Mouse (Mus musculus) intestine, embryonic 15.5 days (tissue): ENCODE data around the gene Hdac4. TPM values are rescaled to one million over a fixed set of nuclear protein-coding genes. Genes with fewer than 3 reads are reported as not detected.

Source experiments
- ATAC-seq: fragments of 200-750 bp; cut with Nextera tagmentation; 2 replicates; pipeline ENCODE4 v1.8.0; 2017; ENCODE audit warnings: moderate TSS enrichment, moderate library complexity
- H3K27ac ChIP-seq: fragments of 300-500 bp; sonication (generic); 2 replicates; pipeline ENCODE4 v1.5.1; 2015; ENCODE audit warnings: mild to moderate bottlenecking, inconsistent platforms
- H3K27me3 ChIP-seq: fragments of 300-500 bp; sonication (generic); replicated peaks from 2 replicates; pipeline ENCODE4 v1.6.1; 2015; ENCODE audit warnings: inconsistent platforms
- H3K36me3 ChIP-seq: fragments of 300-500 bp; sonication (generic); 2 replicates; pipeline ENCODE4 v1.6.1; 2015; ENCODE audit warnings: inconsistent platforms
- H3K4me1 ChIP-seq: fragments of 300-500 bp; sonication (generic); replicated peaks from 2 replicates; pipeline ENCODE4 v1.6.1; 2015; ENCODE audit warnings: inconsistent platforms
- H3K4me2 ChIP-seq: fragments of 300-500 bp; sonication (generic); replicated peaks from 2 replicates; pipeline ENCODE4 v1.6.1; 2015; ENCODE audit warnings: mild to moderate bottlenecking, inconsistent platforms
- H3K4me3 ChIP-seq: fragments of 300-500 bp; sonication (generic); replicated peaks from 2 replicates; pipeline ENCODE4 v1.5.1; 2015; ENCODE audit warnings: inconsistent platforms
- H3K9ac ChIP-seq: fragments of 300-500 bp; sonication (generic); 2 replicates; pipeline ENCODE4 v1.6.1; 2015; ENCODE audit warnings: inconsistent platforms
- H3K9me3 ChIP-seq: fragments of 300-500 bp; sonication (generic); 2 replicates; pipeline ENCODE4 v1.6.1; 2016; ENCODE audit warnings: inconsistent platforms
- WGBS: fragments of 180-500 bp; shearing (Covaris S2); methylation state at CpG from one replicate; pipeline ENCODE4 v1.1.7; 2015; 5-methylcytosine and 5-hydroxymethylcytosine counted together
- polyA plus RNA-seq: library from polyadenylated mRNA; unstranded; fragments of >200 nt; fragmentation: Nextera tagmentation; extraction: Ambion mirVana; gene quantifications from 2 replicates; pipeline ENCODE4 v1.2.1, GENCODE M21; 2015

Hdac4 gene
- polyA plus RNA-seq, 1 experiment from 2014 or later = 12.5 TPM

DNA sequence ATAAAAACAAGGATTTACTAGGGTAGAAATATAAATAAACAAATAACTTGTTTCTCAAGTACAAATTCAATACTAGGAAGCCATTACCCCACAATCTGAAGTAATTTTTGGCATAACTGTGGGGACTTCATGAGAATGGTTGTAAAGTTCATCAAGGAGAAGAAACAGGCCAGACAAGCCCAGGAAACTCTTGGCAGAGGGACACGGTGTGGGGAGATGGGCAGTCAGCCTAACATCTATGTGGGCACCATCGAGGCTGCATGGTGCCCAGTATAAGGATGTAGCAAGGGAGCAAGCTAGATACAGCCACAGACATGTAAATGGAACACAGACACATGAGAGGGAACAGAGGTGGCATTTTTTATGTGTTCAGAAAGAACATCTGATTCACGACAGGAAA lies 171.6 kb downstream of the Hdac4 start:
- Histone ChIP-seq H3K4me3 (no peak overlapping the region), H3K36me3 (peaks cover 3% of the 10 kb centered on the region; the same call in 1 of the 2 replicates), H3K9me3 (no peaks in the 10 kb centered on the region), H3K4me1 (peaks cover 8% of the 10 kb centered on the region), H3K4me2 (no peak overlapping the region), H3K27ac (no peak overlapping the region), H3K27me3 (no peaks in the 10 kb centered on the region), H3K9ac (no peak overlapping the region)
- ATAC-seq = no peak
- 89% methylated on average over 3 of the region's 3 CpGs for WGBS

- Histone ChIP-seq H3K4me2 (no peak overlapping the region), H3K27ac (no peak overlapping the region), H3K9ac (no peak overlapping the region), H3K27me3 (no peaks in the 10 kb centered on the region), H3K9me3 (no peaks in the 10 kb centered on the region), H3K4me3 (no peak overlapping the region), H3K4me1 (peaks cover 8% of the 10 kb centered on the region), H3K36me3 (peaks cover 3% of the 10 kb centered on the region; the same call in 1 of the 2 replicates)
- 86% methylated on average over 4 of the region's 4 CpGs for WGBS
- ATAC-seq = no peak
Measured at GRCm38 (mm10) chr1:92022009-92022408, 173.5 kb downstream of the Hdac4 start.

GRCm38 (mm10) chr1:92015938-92016672 lies 179.4 kb downstream of the Hdac4 start:
- H3K27ac ChIP-seq = no peak overlapping the region
- H3K9me3 ChIP-seq = no peaks in the 10 kb centered on the region
- H3K4me3 ChIP-seq = no peak overlapping the region
- H3K4me1 ChIP-seq = peaks cover 9% of the 10 kb centered on the region
- no peaks in the 10 kb centered on the region for H3K27me3 ChIP-seq
- no peak overlapping the region for H3K4me2 ChIP-seq
- H3K36me3 ChIP-seq = 0 out of 2 replicates have a peak, but pooled peaks cover under 1% of the 10 kb centered on the region
- 61% methylated on average over 4 of the region's 4 CpGs for WGBS
- ATAC-seq = 0 out of 2 replicates have a peak, but pooled peaks have one; percentile 49
- no peak overlapping the region for H3K9ac ChIP-seq

GRCm38 (mm10) chr1:92015252-92015651 lies 180.2 kb downstream of the Hdac4 start:
- no peak overlapping the region for H3K9ac ChIP-seq
- 0 out of 2 replicates have a peak, but pooled peaks cover 4% of the 10 kb centered on the region for H3K36me3 ChIP-seq
- peaks cover 4% of the 10 kb centered on the region for H3K4me1 ChIP-seq
- no peaks in the 10 kb centered on the region for H3K27me3 ChIP-seq
- no peaks in the 10 kb centered on the region for H3K9me3 ChIP-seq
- ATAC-seq = no peak
- H3K4me3 ChIP-seq = no peak overlapping the region
- no peak overlapping the region for H3K27ac ChIP-seq
- no peak overlapping the region for H3K4me2 ChIP-seq

- Histone ChIP-seq H3K27me3 (no peaks in the 10 kb centered on the region), H3K4me3 (no peak overlapping the region), H3K27ac (no peak overlapping the region), H3K4me2 (no peak overlapping the region), H3K9ac (no peak overlapping the region), H3K36me3 (0 out of 2 replicates have a peak, but pooled peaks cover 4% of the 10 kb centered on the region), H3K9me3 (no peaks in the 10 kb centered on the region), H3K4me1 (peaks cover 4% of the 10 kb centered on the region)
- ATAC-seq = no peak
Measured at GRCm38 (mm10) chr1:92014496-92014895, 181.0 kb downstream of the Hdac4 start.

DNA sequence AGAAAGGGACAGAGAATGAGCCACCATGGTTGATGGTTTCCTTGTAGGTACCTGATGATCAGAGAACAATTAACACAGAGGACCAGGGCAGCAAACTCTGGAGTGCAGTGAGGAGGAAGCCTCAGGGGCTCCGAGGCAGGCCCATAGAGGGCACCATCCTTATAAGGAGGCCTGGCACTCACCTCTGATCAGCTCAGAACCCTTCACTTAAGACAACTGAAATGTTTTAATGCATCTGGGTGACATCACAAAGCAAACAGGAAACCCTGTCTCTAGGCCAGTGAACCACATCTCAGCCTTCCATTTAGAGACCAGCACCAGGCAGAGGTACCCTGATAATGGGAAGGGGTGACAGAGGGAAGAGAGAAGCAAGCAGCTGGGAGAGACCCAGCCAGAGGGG lies 188.8 kb downstream of the Hdac4 start:
- H3K4me2 ChIP-seq = no peak overlapping the region
- H3K27me3 ChIP-seq = no peaks in the 10 kb centered on the region
- ATAC-seq = no peak
- H3K4me3 ChIP-seq = no peak overlapping the region
- peaks cover 4% of the 10 kb centered on the region; the same call in 1 of the 2 replicates for H3K4me1 ChIP-seq
- no peak overlapping the region for H3K9ac ChIP-seq
- H3K36me3 ChIP-seq = 0 out of 2 replicates have a peak, but pooled peaks cover 4% of the 10 kb centered on the region
- H3K9me3 ChIP-seq = no peaks in the 10 kb centered on the region
- no peak overlapping the region for H3K27ac ChIP-seq
- WGBS = 54% methylated on average over 1 of the region's 1 CpGs

- Histone ChIP-seq H3K27me3 (no peaks in the 10 kb centered on the region), H3K9ac (no peak overlapping the region), H3K4me1 (peaks cover 4% of the 10 kb centered on the region; the same call in 1 of the 2 replicates), H3K36me3 (no peaks in the 10 kb centered on the region), H3K27ac (no peak overlapping the region), H3K4me3 (no peak overlapping the region), H3K9me3 (no peaks in the 10 kb centered on the region), H3K4me2 (no peak overlapping the region)
- WGBS = 62% methylated on average over 2 of the region's 2 CpGs
- ATAC-seq = no peak
Measured at GRCm38 (mm10) chr1:92005617-92005940, 189.9 kb downstream of the Hdac4 start.

GRCm38 (mm10) chr1:92004906-92005616 lies 190.4 kb downstream of the Hdac4 start:
- Histone ChIP-seq H3K9me3 (no peaks in the 10 kb centered on the region), H3K36me3 (no peaks in the 10 kb centered on the region), H3K9ac (no peak overlapping the region), H3K27ac (no peak overlapping the region), H3K4me1 (peaks cover 4% of the 10 kb centered on the region; the same call in 1 of the 2 replicates), H3K4me3 (no peak overlapping the region), H3K4me2 (no peak overlapping the region), H3K27me3 (no peaks in the 10 kb centered on the region)
- 55% methylated on average over 8 of the region's 8 CpGs for WGBS
- ATAC-seq = no peak

- no peak for ATAC-seq
- no peaks in the 10 kb centered on the region for H3K36me3 ChIP-seq
- no peak overlapping the region for H3K4me3 ChIP-seq
- no peak overlapping the region for H3K27ac ChIP-seq
- peaks cover 4% of the 10 kb centered on the region; the same call in 1 of the 2 replicates for H3K4me1 ChIP-seq
- WGBS = 87% methylated on average over 1 of the region's 1 CpGs
- no peak overlapping the region for H3K4me2 ChIP-seq
- H3K9me3 ChIP-seq = no peaks in the 10 kb centered on the region
- H3K27me3 ChIP-seq = no peaks in the 10 kb centered on the region
- H3K9ac ChIP-seq = no peak overlapping the region
Measured at GRCm38 (mm10) chr1:92004122-92004521, 191.4 kb downstream of the Hdac4 start.

DNA sequence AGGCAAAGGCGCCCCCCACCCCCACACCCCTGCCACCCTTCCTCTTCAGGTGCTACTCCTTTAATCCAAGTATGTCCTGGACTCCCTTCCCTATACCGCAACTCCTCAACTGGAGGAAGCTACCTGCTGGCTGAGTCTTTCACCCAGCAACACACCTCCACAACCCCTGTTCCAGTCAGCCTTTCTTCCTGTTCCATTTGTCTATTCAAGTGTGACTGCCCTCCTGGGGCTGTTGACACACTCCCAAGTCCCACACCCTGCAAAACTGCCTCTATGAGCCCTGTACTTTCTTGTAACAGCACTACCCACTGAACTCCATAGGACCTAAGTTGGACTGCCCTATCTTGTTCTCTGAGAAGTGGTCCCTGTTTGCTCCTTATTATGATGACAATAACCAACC lies 195.3 kb downstream of the Hdac4 start:
- H3K4me3 ChIP-seq = no peak overlapping the region
- H3K27me3 ChIP-seq = no peaks in the 10 kb centered on the region
- peaks cover under 1% of the 10 kb centered on the region for H3K36me3 ChIP-seq
- ATAC-seq = no peak
- no peaks in the 10 kb centered on the region for H3K9me3 ChIP-seq
- peaks cover 4% of the 10 kb centered on the region; the same call in 1 of the 2 replicates for H3K4me1 ChIP-seq
- WGBS = 91% methylated on average over 2 of the region's 2 CpGs
- H3K9ac ChIP-seq = no peak overlapping the region
- no peak overlapping the region for H3K4me2 ChIP-seq
- H3K27ac ChIP-seq = no peak overlapping the region

DNA sequence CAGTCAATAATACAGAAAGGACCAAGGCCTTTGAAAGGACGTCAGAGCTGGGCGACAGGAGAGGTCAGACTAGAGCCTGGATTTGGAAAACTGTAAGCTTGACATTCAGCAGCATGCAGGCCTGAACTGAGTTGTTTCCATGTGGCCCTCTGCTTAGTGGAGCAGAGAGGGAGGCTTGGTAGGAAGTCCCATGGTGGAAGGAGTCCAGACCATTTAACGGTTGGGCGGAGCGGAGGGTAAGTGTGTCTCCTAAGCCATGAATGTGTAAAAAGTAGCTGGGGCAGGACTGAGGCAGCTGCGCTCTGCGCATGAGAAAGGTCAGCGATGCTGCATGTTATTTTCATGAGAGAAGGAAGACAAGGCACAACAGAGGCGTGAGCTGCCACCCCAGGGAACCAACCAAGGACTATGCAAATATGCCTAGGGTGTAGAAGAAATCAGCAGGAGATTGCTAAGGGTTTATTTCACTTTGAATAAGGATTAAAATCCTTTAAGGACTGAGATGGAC lies 201.8 kb downstream of the Hdac4 start:
- Histone ChIP-seq H3K9ac (no peak overlapping the region), H3K36me3 (peaks cover 10% of the 10 kb centered on the region), H3K27ac (no peak overlapping the region), H3K4me1 (no peaks in the 10 kb centered on the region), H3K9me3 (no peaks in the 10 kb centered on the region), H3K4me2 (no peak overlapping the region), H3K27me3 (no peaks in the 10 kb centered on the region), H3K4me3 (no peak overlapping the region)
- ATAC-seq = no peak
- WGBS = 86% methylated on average over 9 of the region's 9 CpGs

DNA sequence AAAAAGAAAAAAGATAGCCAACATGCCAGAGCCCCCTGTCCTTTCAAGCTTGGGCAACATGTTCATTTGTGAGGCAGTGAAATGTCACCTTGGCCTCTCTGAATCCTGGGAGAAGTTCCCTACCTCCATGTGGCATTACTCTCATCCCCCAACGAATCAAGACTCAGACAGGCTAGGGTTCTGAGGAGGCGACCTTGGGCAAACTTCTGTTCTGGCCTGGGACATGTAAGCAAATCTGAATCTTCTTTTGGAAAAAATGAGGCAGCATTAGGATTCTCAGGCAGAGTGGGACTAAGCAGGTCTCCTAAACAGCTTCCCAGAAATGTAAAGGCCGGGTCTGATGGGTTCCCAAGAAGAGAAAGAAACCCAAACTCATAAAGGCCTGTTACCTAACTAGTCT lies 202.8 kb downstream of the Hdac4 start:
- peaks cover 10% of the 10 kb centered on the region for H3K36me3 ChIP-seq
- no peak overlapping the region for H3K27ac ChIP-seq
- H3K9me3 ChIP-seq = no peaks in the 10 kb centered on the region
- H3K4me3 ChIP-seq = no peak overlapping the region
- WGBS = 84% methylated on average over 3 of the region's 3 CpGs
- no peak overlapping the region for H3K9ac ChIP-seq
- ATAC-seq = no peak
- H3K4me1 ChIP-seq = no peaks in the 10 kb centered on the region
- H3K27me3 ChIP-seq = no peaks in the 10 kb centered on the region
- H3K4me2 ChIP-seq = no peak overlapping the region
